Mouse (Mus musculus) liver, postnatal 0 days (tissue): ENCODE measurements around the gene Sbp. TPM values are rescaled to one million over a fixed set of nuclear protein-coding genes. Genes with fewer than 3 reads are reported as not detected.

Source experiments
- ATAC-seq: fragments of 200-750 bp; cut with Nextera tagmentation; 2 replicates; pipeline ENCODE4 v1.8.0; 2017; ENCODE audit warnings: mild to moderate bottlenecking, moderate library complexity
- DNase-seq: peaks from one replicate; pipeline ENCODE4 v3.0.0-alpha.2; 2016
- H3K27ac ChIP-seq: fragments of 300-500 bp; sonication (generic); 2 replicates; pipeline ENCODE4 v1.5.1; 2014; ENCODE audit warnings: antibody characterized with exemption, moderate library complexity, mild to moderate bottlenecking, low read depth
- H3K27me3 ChIP-seq: fragments of 300-500 bp; sonication (generic); 2 replicates; pipeline ENCODE4 v1.6.1; 2014; ENCODE audit warnings: low read length, control low read depth, mixed read lengths; ENCODE audit not compliant: insufficient read depth
- H3K36me3 ChIP-seq: fragments of 300-500 bp; sonication (generic); replicated peaks from 2 replicates; pipeline ENCODE4 v1.6.1; 2014; ENCODE audit warnings: mild to moderate bottlenecking, control low read depth, low read length, moderate library complexity, mixed read lengths; ENCODE audit not compliant: insufficient read depth
- H3K4me1 ChIP-seq: fragments of 300-500 bp; sonication (generic); 2 replicates; pipeline ENCODE4 v1.6.1; 2014; ENCODE audit warnings: antibody characterized with exemption, mild to moderate bottlenecking, control low read depth; ENCODE audit not compliant: insufficient read depth
- H3K4me2 ChIP-seq: fragments of 300-500 bp; sonication (generic); 2 replicates; pipeline ENCODE4 v1.6.1; 2014; ENCODE audit warnings: low read depth, mild to moderate bottlenecking, low read length, moderate library complexity, mixed read lengths
- H3K4me3 ChIP-seq: fragments of 300-500 bp; sonication (generic); 2 replicates; pipeline ENCODE4 v1.5.1; 2014; ENCODE audit warnings: low read depth, low read length
- H3K9ac ChIP-seq: fragments of 300-500 bp; sonication (generic); replicated peaks from 2 replicates; pipeline ENCODE4 v1.6.1; 2014; ENCODE audit warnings: mild to moderate bottlenecking, moderate library complexity
- H3K9me3 ChIP-seq: fragments of 300-500 bp; sonication (generic); 2 replicates; pipeline ENCODE4 v1.6.1; 2016; ENCODE audit warnings: mild to moderate bottlenecking, control low read depth, low read length, mixed read lengths
- CTCF ChIP-seq: sonication (generic); IDR thresholded peaks from 2 replicates; pipeline ENCODE4 v1.5.1; 2016; ENCODE audit warnings: antibody characterized with exemption, low read depth
- EP300 ChIP-seq: IDR thresholded peaks from 2 replicates; pipeline ENCODE4 v1.6.1; 2016; ENCODE audit warnings: antibody characterized with exemption, low read depth, mild to moderate bottlenecking
- WGBS: fragments of 180-500 bp; shearing (Covaris S2); extraction: QIAGEN DNeasy Blood & Tissue Kit; methylation state at CpG from one replicate; pipeline ENCODE4 v1.1.7; 2014; ENCODE audit not compliant: insufficient replicate concordance; 5-methylcytosine and 5-hydroxymethylcytosine counted together
- polyA plus RNA-seq: library from polyadenylated mRNA; unstranded; fragments of >200 nt; fragmentation: Nextera tagmentation; extraction: Ambion mirVana; gene quantifications from 2 replicates; pipeline ENCODE4 v1.2.1, GENCODE M21; 2015

Sbp gene
- polyA plus RNA-seq, 1 experiment from 2014 or later, result not detected

DNA sequence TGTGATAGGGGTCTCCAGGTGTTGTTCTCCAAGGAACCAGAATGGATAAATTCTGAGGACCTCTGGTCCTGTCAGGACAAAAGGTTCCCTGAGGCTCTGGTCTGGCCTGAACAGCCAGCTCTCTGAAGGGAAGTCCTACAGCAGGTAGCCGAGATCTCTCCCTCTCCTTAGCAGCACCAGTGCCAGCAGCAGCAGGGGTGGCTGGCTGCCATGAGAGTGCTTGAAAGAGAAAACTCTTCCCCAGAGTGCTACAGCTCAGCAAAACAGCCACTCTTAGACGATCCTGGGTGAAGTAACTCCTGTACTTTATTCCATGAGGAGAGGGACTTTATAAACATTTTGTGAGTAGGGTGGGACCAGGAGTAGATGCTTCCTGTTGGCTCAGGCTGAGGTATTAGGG lies 48.3 kb downstream of the Sbp start:
- ATAC-seq (no peak), DNase-seq (no peak)
- Histone ChIP-seq H3K4me3 (no peak overlapping the region), H3K27me3 (peaks cover 9% of the 10 kb centered on the region; the same call in 1 of the 2 replicates), H3K9ac (no peak overlapping the region), H3K9me3 (no peaks in the 10 kb centered on the region), H3K4me1 (peaks cover 4% of the 10 kb centered on the region; the same call in 1 of the 2 replicates), H3K27ac (no peak overlapping the region), H3K4me2 (no peak overlapping the region), H3K36me3 (no peaks in the 10 kb centered on the region)
- TF ChIP-seq EP300, result no peak
- TF ChIP-seq CTCF, result no peak
- 44% methylated on average over 2 of the region's 2 CpGs for WGBS

DNA sequence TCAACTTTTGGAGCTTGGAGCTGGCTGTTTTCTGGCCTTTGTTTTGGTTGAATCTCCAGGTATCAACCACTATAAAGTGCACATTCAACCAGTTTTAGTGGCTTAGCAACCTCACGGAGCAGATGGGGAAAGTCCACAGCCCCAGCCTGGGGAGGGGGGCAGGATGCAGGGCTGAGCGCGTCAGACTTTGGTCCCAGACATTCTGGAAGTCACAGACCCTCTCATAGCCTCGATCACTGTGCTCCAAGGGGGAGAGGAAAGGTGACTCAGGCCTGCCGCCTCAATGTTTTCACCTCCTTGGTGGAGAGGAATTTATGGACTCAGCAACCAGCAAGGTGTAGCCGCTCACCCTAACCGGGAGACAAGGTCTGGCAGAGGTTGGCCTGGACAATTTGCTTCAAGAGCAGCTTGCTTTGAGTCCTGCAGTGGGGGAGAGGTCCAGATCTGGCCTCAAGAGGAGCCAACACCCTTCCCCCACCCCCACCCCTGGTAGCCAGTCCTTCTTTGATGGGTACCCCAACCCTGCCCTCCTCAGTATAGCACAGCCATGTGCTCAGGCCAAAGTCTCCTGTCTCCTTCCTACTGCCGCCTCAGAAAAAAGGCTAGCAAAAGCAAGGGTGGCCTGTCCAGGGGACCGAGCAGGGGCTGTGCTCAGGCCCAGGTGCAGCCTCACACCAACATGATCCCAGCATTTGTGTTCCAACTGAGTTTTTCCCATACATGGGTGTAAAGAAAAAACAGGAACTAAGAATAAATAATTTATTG lies 51.5 kb downstream of the Sbp start:
- ATAC-seq (peak; percentile 40; the same call in 1 of the 2 replicates), DNase-seq (no peak)
- H3K27ac ChIP-seq, result no peak overlapping the region

DNA sequence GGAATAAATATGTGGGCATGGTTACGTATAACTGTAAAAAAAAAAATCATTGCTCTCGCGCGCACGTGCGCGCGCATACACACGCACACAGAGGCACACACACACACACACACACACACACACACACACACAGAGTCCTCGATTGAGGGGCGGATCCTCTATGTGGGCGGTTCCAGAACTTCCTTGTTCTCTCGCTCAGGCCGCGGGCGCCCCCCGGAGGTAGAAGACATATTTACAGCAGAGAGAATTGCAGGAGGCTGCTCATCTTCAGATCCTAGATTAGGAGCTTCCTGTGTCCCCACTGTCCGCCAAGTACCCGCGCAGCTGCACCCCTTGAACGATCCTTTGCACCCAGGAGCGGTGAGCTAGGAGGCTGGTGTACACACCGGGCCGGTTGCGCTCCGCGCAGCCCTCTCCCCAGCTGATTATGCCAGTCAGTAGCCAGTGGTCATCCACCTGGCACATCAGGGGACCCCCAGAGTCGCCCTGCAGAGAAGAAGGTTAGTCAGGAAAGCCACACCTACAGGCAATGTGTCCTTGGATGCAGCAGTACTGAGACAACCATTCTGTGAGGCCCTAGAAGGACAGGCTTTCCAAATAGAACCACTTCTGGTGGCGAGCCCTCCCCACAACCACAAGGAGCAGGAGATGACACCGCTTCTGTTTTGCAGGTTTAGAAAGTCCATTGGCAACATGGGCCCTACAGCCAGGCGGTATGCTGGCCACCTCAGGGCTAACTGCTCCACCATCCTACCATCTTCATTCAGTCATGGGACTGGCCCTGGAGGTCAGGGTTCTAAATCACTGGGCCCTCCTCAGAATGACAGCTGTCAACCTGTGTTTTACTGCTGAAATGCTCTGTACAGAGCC lies 52.3 kb downstream of the Sbp start:
- DNase-seq, result peak; percentile 92
- H3K9ac ChIP-seq, result no peak overlapping the region
- H3K27me3 ChIP-seq, result peaks cover 9% of the 10 kb centered on the region; the same call in 1 of the 2 replicates
- TF ChIP-seq CTCF, result peak; percentile 79
- TF ChIP-seq EP300, result no peak
- ATAC-seq, result peak; percentile 88
- H3K4me1 ChIP-seq, result peaks cover 4% of the 10 kb centered on the region; the same call in 1 of the 2 replicates
- 7% methylated on average over 31 of the region's 31 CpGs for WGBS
- H3K36me3 ChIP-seq, result no peaks in the 10 kb centered on the region
- H3K9me3 ChIP-seq, result no peaks in the 10 kb centered on the region
- H3K27ac ChIP-seq, result no peak overlapping the region
- no peak overlapping the region for H3K4me3 ChIP-seq
- peak overlapping the region; percentile 40 for H3K4me2 ChIP-seq

More for the DNA sequence above, 51.5 kb downstream of the Sbp start:
- Histone ChIP-seq H3K36me3 (no peaks in the 10 kb centered on the region), H3K9me3 (no peaks in the 10 kb centered on the region), H3K4me1 (peaks cover 4% of the 10 kb centered on the region; the same call in 1 of the 2 replicates), H3K9ac (no peak overlapping the region), H3K4me2 (peak overlapping the region; percentile 40), H3K4me3 (no peak overlapping the region), H3K27me3 (peaks cover 9% of the 10 kb centered on the region; the same call in 1 of the 2 replicates)
- TF ChIP-seq EP300, result no peak
- TF ChIP-seq CTCF, result no peak
- WGBS, result 68% methylated on average over 9 of the region's 9 CpGs

DNA sequence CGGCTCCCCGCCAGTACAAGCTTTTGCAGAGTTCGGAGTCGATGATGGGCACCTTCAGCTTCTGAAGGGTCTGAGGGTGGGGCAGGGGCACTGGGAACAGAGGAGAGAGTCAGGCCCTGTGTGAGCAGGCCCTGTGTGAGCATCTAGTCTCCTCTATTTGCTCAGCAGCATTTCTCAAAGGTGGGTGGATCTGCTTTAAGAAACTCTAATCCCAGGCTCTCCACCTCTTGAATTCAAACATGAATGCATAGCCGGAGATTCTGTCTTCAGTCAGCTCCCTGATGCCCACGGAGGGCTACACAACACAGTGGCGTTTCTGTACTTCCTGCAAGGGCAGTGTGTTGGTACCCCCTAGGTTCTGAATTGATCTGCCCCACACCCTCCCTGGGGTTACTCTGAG lies 53.2 kb downstream of the Sbp start:
- Histone ChIP-seq H3K27me3 (peaks cover 9% of the 10 kb centered on the region; the same call in 1 of the 2 replicates), H3K27ac (no peak overlapping the region), H3K4me2 (no peak overlapping the region), H3K9me3 (no peaks in the 10 kb centered on the region), H3K36me3 (no peaks in the 10 kb centered on the region), H3K4me3 (no peak overlapping the region), H3K4me1 (peaks cover 4% of the 10 kb centered on the region; the same call in 1 of the 2 replicates), H3K9ac (no peak overlapping the region)
- WGBS, result 65% methylated on average over 7 of the region's 7 CpGs
- DNase-seq (no peak), ATAC-seq (no peak)
- TF ChIP-seq EP300, result no peak

Other genes with a start within 250 kb of the Sbp start
- gene 1520401A03Rik, start 218.9 kb upstream of the Sbp start, polyA plus RNA-seq, result not detected in 2 replicates
- 12.5 and 13.9 TPM in 2 replicates for gene Pkmyt1, start 215.3 kb upstream of the Sbp start, polyA plus RNA-seq
- gene Paqr4, start 200.8 kb upstream of the Sbp start, polyA plus RNA-seq, result 4.0 and 4.3 TPM in 2 replicates
- not detected in 2 replicates for gene Kremen2, start 195.8 kb upstream of the Sbp start, polyA plus RNA-seq
- 11.9 TPM in 2 replicates for gene Flywch1, start 170.1 kb upstream of the Sbp start, polyA plus RNA-seq
- 2.3 and 2.4 TPM in 2 replicates for gene Flywch2, start 155.6 kb upstream of the Sbp start, polyA plus RNA-seq
- 132 and 137 TPM in 2 replicates for gene Srrm2, start 151.1 kb upstream of the Sbp start, polyA plus RNA-seq
- 458 and 460 TPM in 2 replicates for gene Elob, start 112.5 kb upstream of the Sbp start, polyA plus RNA-seq
- gene Prss33, start 105.6 kb upstream of the Sbp start, polyA plus RNA-seq, result not detected in 2 replicates
- not detected in 2 replicates for gene Prss32, start 97.8 kb upstream of the Sbp start, polyA plus RNA-seq
- 0.06 and 0.25 TPM in 2 replicates for gene Prss41, start 97.5 kb upstream of the Sbp start, polyA plus RNA-seq
- gene Prss21, start 73.6 kb upstream of the Sbp start, polyA plus RNA-seq, result not detected in 2 replicates
- not detected in 2 replicates for gene Dcpp1, start 60.8 kb upstream of the Sbp start, polyA plus RNA-seq
- not detected in 2 replicates for gene Dcpp2, start 60.8 kb upstream of the Sbp start, polyA plus RNA-seq
- not detected in 2 replicates for gene Dcpp3, start 24.2 kb upstream of the Sbp start, polyA plus RNA-seq
- not detected in 2 replicates for gene Sbpl, start 13.6 kb downstream of the Sbp start, polyA plus RNA-seq
- 0.09 and 0.14 TPM in 2 replicates for gene Prss30, start 38.9 kb downstream of the Sbp start, polyA plus RNA-seq
- not detected in 2 replicates for gene Prss22, start 56.4 kb downstream of the Sbp start, polyA plus RNA-seq
- gene Prss27, start 96.5 kb downstream of the Sbp start, polyA plus RNA-seq, result not detected in 2 replicates
- 6.8 and 7.7 TPM in 2 replicates for gene Kctd5, start 131.8 kb downstream of the Sbp start, polyA plus RNA-seq
- gene Pdpk1, start 209.3 kb downstream of the Sbp start, polyA plus RNA-seq, result 19.3 and 20.5 TPM in 2 replicates
- 18.5 and 20.0 TPM in 2 replicates for gene Amdhd2, start 222.1 kb downstream of the Sbp start, polyA plus RNA-seq
- 422 and 445 TPM in 2 replicates for gene Atp6v0c, start 228.0 kb downstream of the Sbp start, polyA plus RNA-seq